Mouse (Mus musculus) myocyte (in vitro differentiated cells): ENCODE results near the gene Dnaaf1. TPM values are rescaled to one million over a fixed set of nuclear protein-coding genes. Genes with fewer than 3 reads are reported as not detected.
A peak's percentile ranks its signal among the peaks of the same experiment; 100 is the strongest.

Experiments used
- H3K27me3 ChIP-seq: one replicate; pipeline ENCODE4 v1.6.1; 2011; ENCODE audit not compliant: control insufficient read depth, insufficient read depth, insufficient read length
- H3K36me3 ChIP-seq: one replicate; pipeline ENCODE4 v1.6.1; 2011; ENCODE audit not compliant: control insufficient read depth, insufficient read depth
- H3K4me2 ChIP-seq: one replicate; pipeline ENCODE4 v1.6.1; 2011; ENCODE audit warnings: low read depth, control low read depth
- H3K4me3 ChIP-seq: one replicate; pipeline ENCODE4 v1.5.1; 2011; ENCODE audit warnings: mild to moderate bottlenecking, control low read depth, moderate library complexity
- H3K79me2 ChIP-seq: one replicate; pipeline ENCODE4 v1.6.1; 2011; ENCODE audit not compliant: control insufficient read depth, insufficient read depth
- H3ac ChIP-seq: one replicate; pipeline ENCODE4 v1.6.1; 2011; ENCODE audit not compliant: control insufficient read depth, insufficient read length
- CEBPB ChIP-seq: IDR thresholded peaks from 2 replicates; pipeline ENCODE4 v1.6.1; 2011; ENCODE audit warnings: mild to moderate bottlenecking, moderate library complexity; ENCODE audit not compliant: poor library complexity, insufficient read depth, severe bottlenecking
- E2F4 ChIP-seq: IDR thresholded peaks from one replicate; pipeline ENCODE4 v1.6.1; 2011; ENCODE audit warnings: mild to moderate bottlenecking, control low read depth, moderate library complexity; ENCODE audit not compliant: insufficient read depth
- MAX ChIP-seq: IDR thresholded peaks from one replicate; pipeline ENCODE4 v1.6.1; 2011; ENCODE audit warnings: low read depth, mild to moderate bottlenecking, control low read depth
- MYOD1 ChIP-seq, 3 experiments: IDR thresholded peaks; one replicate each; pipeline ENCODE4 v1.6.1; 2011; ENCODE audit warnings: control low read depth in 2 of 3, low read depth in 2 of 3, mild to moderate bottlenecking in 2 of 3, moderate library complexity in 1 of 3; ENCODE audit not compliant: insufficient read length in 2 of 3, control insufficient read depth in 1 of 3
- MYOG ChIP-seq, 3 experiments: IDR thresholded peaks; one replicate each; pipeline ENCODE4 v1.6.1; 2011; ENCODE audit warnings: control low read depth in 2 of 3, low read depth in 2 of 3, mild to moderate bottlenecking in 2 of 3; ENCODE audit not compliant: insufficient read length in 2 of 3, control insufficient read depth in 1 of 3, insufficient read depth in 1 of 3
- POLR2A ChIP-seq: IDR thresholded peaks from one replicate; pipeline ENCODE4 v1.6.1; 2011; ENCODE audit warnings: low read depth, mild to moderate bottlenecking, control low read depth, moderate library complexity; ENCODE audit not compliant: insufficient read length
- POLR2AphosphoS2 ChIP-seq: IDR thresholded peaks from one replicate; pipeline ENCODE4 v1.6.1; 2011; ENCODE audit warnings: low read depth, control low read depth; ENCODE audit not compliant: insufficient read length
- REST ChIP-seq: IDR thresholded peaks from one replicate; pipeline ENCODE4 v1.6.1; 2011; ENCODE audit warnings: mild to moderate bottlenecking, control low read depth, moderate library complexity; ENCODE audit not compliant: insufficient read depth, insufficient read length
- SRF ChIP-seq: IDR thresholded peaks from one replicate; pipeline ENCODE4 v1.6.1; 2011; ENCODE audit warnings: low read depth; ENCODE audit not compliant: control insufficient read depth, insufficient read length
- TCF12 ChIP-seq: IDR thresholded peaks from one replicate; pipeline ENCODE4 v1.6.1; 2011; ENCODE audit warnings: mild to moderate bottlenecking, control low read depth; ENCODE audit not compliant: poor library complexity, insufficient read depth, severe bottlenecking
- TCF3 ChIP-seq: IDR thresholded peaks from one replicate; pipeline ENCODE4 v1.6.1; 2011; ENCODE audit warnings: low read depth, control low read depth; ENCODE audit not compliant: insufficient read length
- USF1 ChIP-seq: IDR thresholded peaks from one replicate; pipeline ENCODE4 v1.6.1; 2011; ENCODE audit warnings: low read depth, mild to moderate bottlenecking, control low read depth, moderate library complexity
- polyA plus RNA-seq: library from polyadenylated mRNA; unstranded; fragments of >200 nt; fragmentation: generic; extraction: Trizol; gene quantifications from one replicate; pipeline ENCODE4 v1.2.1, GENCODE M21; 2012; ENCODE audit warnings: missing spikeins

Dnaaf1 gene
- polyA plus RNA-seq, 1 experiment = 0.01 TPM

DNA sequence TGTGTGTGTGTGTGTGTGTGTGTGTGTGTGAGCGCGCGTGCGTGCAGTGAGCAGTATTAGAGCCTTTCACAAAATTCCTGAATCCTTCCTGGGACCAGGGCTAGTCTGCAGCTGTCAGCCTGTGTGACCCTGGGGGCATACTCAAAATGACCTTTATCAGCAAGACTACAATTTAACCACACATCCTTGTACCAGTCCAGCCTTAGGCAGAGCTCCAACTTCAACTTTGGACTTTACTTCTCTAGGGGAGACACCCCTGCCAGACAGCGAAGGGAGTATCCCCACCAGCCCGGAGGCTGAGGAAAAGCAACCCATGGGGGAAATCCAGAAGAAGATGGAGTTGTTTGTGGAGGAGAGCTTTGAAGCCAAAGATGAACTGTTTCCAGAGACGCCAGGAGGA lies 16.4 kb downstream of the Dnaaf1 start:
- TF ChIP-seq TCF3 (no peak), MYOG (IDR thresholded peaks at IDR 0.05; ENCODE audit: control insufficient read depth in 1 of 3, insufficient read depth in 1 of 3, insufficient read length in 2 of 3, low read depth in 2 of 3) (no peak), POLR2A (no peak), MYOD1 (IDR thresholded peaks at IDR 0.05; ENCODE audit: control insufficient read depth in 1 of 3, insufficient read length in 2 of 3, low read depth in 2 of 3) (no peak), USF1 (no peak), TCF12 (no peak), POLR2AphosphoS2 (no peak), E2F4 (no peak), CEBPB (no peak), REST (no peak), SRF (no peak), MAX (no peak)

DNA sequence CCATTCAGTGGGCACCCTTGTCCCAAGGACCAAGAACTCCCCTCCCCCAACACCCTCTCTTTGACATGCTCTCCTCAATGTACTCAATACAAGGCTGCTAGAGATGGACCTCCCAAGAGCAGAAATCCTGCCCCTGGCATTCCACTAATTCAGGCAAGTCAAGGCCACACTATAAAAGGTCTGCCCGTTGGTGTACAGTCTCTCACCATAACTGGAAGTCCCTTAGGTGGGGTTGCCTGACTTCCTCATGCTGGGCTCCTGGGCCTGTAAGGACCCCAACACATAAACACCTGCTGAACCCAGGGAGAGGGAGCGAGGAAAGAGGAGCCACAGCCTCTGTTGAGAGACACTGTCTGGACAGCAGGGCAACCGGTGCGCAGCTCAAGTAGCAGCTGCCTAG lies 28.7 kb downstream of the Dnaaf1 start:
- Histone ChIP-seq H3K4me2 (peak overlapping the region; percentile 95), H3K79me2 (peaks cover 10% of the 10 kb centered on the region), H3ac (peak overlapping the region; percentile 40), H3K36me3 (no peaks in the 10 kb centered on the region), H3K27me3 (no peaks in the 10 kb centered on the region), H3K4me3 (peak overlapping the region; percentile 69)
- TF ChIP-seq USF1 = no peak
- no peak for TF ChIP-seq TCF12

More for the DNA sequence above, 16.4 kb downstream of the Dnaaf1 start:
- H3K79me2 ChIP-seq = no peaks in the 10 kb centered on the region
- H3K27me3 ChIP-seq = no peaks in the 10 kb centered on the region
- no peak overlapping the region for H3K4me2 ChIP-seq
- no peak overlapping the region for H3ac ChIP-seq
- H3K4me3 ChIP-seq = no peak overlapping the region
- H3K36me3 ChIP-seq = no peaks in the 10 kb centered on the region

- H3K4me3 ChIP-seq = peak overlapping the region; percentile 69
- TF ChIP-seq REST = no peak
- TF ChIP-seq MYOD1 (IDR thresholded peaks at IDR 0.05; ENCODE audit: control insufficient read depth in 1 of 3, insufficient read length in 2 of 3, low read depth in 2 of 3) = no peak
- no peak for TF ChIP-seq CEBPB
- TF ChIP-seq TCF12 = no peak
- no peak for TF ChIP-seq MAX
- TF ChIP-seq SRF = no peak
- no peak for TF ChIP-seq POLR2A
- H3ac ChIP-seq = peak overlapping the region; percentile 40
- no peaks in the 10 kb centered on the region for H3K36me3 ChIP-seq
- no peaks in the 10 kb centered on the region for H3K27me3 ChIP-seq
- peaks cover 10% of the 10 kb centered on the region for H3K79me2 ChIP-seq
- peak overlapping the region; percentile 95 for H3K4me2 ChIP-seq
Observed at GRCm38 (mm10) chr8:119604398-119604803, 29.4 kb downstream of the Dnaaf1 start.

- peak; percentile 10 for TF ChIP-seq USF1
- peak; percentile 89 for TF ChIP-seq POLR2AphosphoS2
- peak; percentile 91 for TF ChIP-seq POLR2A
- no peak for TF ChIP-seq MAX
- TF ChIP-seq TCF12 = no peak
- H3K79me2 ChIP-seq = peaks cover 10% of the 10 kb centered on the region
- peak within 1 kb of the TSS; percentile 95 for H3K4me2 ChIP-seq
- H3K4me3 ChIP-seq = peak within 1 kb of the TSS; percentile 69
- H3ac ChIP-seq = peak within 1 kb of the TSS; percentile 40
- no peaks in the 10 kb centered on the region for H3K36me3 ChIP-seq
- H3K27me3 ChIP-seq = no peaks in the 10 kb centered on the region
Observed at GRCm38 (mm10) chr8:119604996-119605395, 30.0 kb downstream of the Dnaaf1 start, which contains the start of gene Taf1c. Gene Taf1c (minus strand): TSS chr8:119605222.

DNA sequence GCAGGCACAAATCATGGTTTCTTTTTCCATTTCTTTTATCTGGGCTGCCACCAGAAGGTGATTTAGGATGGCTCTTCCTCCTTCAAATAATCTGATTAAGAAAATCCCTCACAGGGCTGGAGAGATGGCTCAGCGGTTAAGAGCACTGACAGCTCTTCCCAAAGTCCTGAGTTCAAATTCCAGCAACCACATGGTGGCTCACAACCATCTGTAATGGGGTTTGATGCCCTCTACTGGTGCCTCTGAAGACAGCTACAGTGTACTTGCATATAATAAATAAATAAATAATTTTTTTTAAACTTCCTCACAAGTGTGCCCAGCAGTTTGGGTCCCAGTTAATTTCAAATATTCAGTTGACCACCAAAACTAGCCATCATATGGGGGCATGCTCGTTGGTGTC lies 31.2 kb downstream of the Dnaaf1 start:
- H3K79me2 ChIP-seq = peaks cover 10% of the 10 kb centered on the region
- no peaks in the 10 kb centered on the region for H3K36me3 ChIP-seq
- no peak overlapping the region for H3K4me3 ChIP-seq
- no peak overlapping the region for H3ac ChIP-seq
- no peaks in the 10 kb centered on the region for H3K27me3 ChIP-seq
- no peak overlapping the region for H3K4me2 ChIP-seq
- TF ChIP-seq MYOG (IDR thresholded peaks at IDR 0.05; ENCODE audit: control insufficient read depth in 1 of 3, insufficient read depth in 1 of 3, insufficient read length in 2 of 3, low read depth in 2 of 3) = no peak
- TF ChIP-seq E2F4 = no peak
- TF ChIP-seq TCF3 = no peak
- no peak for TF ChIP-seq REST
- no peak for TF ChIP-seq POLR2AphosphoS2
- TF ChIP-seq CEBPB = no peak
- no peak for TF ChIP-seq MAX
- no peak for TF ChIP-seq POLR2A
- TF ChIP-seq SRF = no peak
- no peak for TF ChIP-seq USF1
- no peak for TF ChIP-seq TCF12
- TF ChIP-seq MYOD1 (IDR thresholded peaks at IDR 0.05; ENCODE audit: control insufficient read depth in 1 of 3, insufficient read length in 2 of 3, low read depth in 2 of 3) = no peak

DNA sequence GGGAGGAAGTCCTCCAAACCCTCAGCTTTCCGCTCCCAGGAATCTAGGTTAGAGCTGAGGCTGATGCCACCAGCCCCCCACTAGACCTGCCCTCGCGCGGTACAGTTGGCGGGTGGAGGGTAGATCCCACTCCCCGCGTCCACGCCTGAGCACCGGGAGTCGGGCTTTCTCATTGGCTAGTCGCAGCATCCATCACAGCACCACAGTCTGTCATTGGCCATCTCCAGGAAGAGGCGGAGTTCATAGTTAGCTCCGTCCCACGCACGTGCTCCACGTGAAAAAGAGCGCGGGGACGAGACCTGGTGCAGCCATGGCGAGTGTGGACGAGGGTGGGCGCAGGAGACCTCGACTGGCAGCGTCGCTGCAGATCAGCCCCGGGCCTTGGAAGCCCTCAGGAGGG lies 37.4 kb downstream of the Dnaaf1 start, which contains the start of gene Adad2:
TSS of gene Adad2 (plus strand) at position 277 of the 400 bp plus-strand sequence.
- Histone ChIP-seq H3K4me2 (no peak within 1 kb of the TSS), H3ac (no peak within 1 kb of the TSS), H3K36me3 (no peaks in the 10 kb centered on the region), H3K27me3 (peaks cover 50% of the 10 kb centered on the region), H3K4me3 (no peak within 1 kb of the TSS), H3K79me2 (no peaks in the 10 kb centered on the region)
- TF ChIP-seq MYOD1 (IDR thresholded peaks at IDR 0.05; ENCODE audit: control insufficient read depth in 1 of 3, insufficient read length in 2 of 3, low read depth in 2 of 3) (no peak), POLR2A (no peak), REST (no peak), MYOG (IDR thresholded peaks at IDR 0.05; ENCODE audit: control insufficient read depth in 1 of 3, insufficient read depth in 1 of 3, insufficient read length in 2 of 3, low read depth in 2 of 3) (no peak), SRF (no peak), MAX (no peak)
